Mouse (Mus musculus): ENCODE measurements around the gene Dock1.

The Dock1 gene

DNA sequence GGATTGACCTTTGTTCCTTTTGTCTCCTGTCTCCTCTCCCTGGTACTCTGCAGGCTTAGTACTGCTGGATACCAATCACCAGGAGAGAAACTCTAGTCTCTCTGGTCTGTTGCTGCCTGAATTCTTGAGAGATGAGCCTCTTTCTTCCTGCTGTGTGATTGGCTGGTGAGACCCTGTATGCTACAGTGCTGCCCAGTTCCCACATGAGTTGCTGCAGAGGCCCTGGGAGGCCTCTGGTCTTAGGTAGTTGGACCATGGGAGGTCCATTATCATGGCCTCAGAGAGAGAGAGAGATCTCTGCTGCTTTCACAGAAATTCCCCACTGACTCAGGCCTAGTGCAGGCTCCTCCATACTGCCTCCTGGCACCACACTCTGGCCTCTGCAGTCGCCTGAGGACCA is 79.2 kb downstream of the Dock1 start:
- DNase-seq (ENCODE audit: low read depth, low spot score) = no peak

DNA sequence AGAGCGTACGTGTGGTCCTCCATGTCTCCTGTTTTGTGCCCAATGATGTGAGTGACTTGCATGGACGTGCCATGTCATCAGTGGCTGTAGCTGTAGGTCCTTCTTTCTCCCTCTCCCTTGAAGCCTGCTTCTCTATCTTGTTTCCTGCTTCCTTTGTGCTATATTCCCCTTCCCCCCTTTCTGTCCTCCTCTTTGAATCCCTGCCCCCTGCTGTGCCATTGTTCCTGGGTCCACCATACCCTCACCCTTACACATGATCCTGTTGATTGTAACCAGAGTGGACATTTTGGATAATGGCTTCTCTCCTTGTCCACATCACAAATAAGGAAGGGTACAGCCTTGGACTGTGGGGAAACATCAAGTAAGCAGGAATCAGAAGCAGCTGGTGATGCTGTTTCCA is 81.0 kb downstream of the Dock1 start:
- DNase-seq (ENCODE audit: low read depth, low spot score) = no peak

- no peak for DNase-seq (ENCODE audit: low read depth, low spot score)
These were observed 83.0 kb downstream of the Dock1 start for GRCm38 (mm10) chr7:134753417-134753816.

- no peak for DNase-seq (ENCODE audit: low read depth, low spot score)
These were observed 87.2 kb downstream of the Dock1 start for GRCm38 (mm10) chr7:134757605-134758004.

GRCm38 (mm10) chr7:134761799-134762198 is 91.3 kb downstream of the Dock1 start:
- DNase-seq (ENCODE audit: low read depth, low spot score) = no peak

DNA sequence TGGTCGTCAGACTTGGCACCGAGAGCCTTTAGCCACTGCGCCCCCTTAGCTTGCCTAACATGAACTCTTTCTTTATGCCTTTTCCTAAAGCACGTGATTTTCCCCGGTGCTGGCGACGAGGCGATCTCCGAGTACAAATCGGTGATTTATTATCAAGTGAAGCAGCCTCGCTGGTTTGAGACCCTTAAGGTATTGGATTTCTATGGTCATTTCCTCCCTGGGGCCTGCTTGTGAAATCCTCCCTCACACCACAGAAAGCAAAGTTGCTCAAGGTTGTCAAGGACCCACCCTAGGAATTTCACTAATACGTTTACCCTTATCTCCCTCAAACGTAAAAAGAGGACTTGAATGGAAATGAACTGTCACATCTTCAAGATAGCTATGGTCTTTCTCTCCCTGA is 94.7 kb downstream of the Dock1 start:
- no peak for DNase-seq (ENCODE audit: low read depth, low spot score)

- DNase-seq (ENCODE audit: low read depth, low spot score) = no peak
These were observed 100.9 kb downstream of the Dock1 start for GRCm38 (mm10) chr7:134771314-134771713.

GRCm38 (mm10) chr7:134772363-134772762 is 101.9 kb downstream of the Dock1 start:
- DNase-seq (ENCODE audit: low read depth, low spot score) = no peak

DNA sequence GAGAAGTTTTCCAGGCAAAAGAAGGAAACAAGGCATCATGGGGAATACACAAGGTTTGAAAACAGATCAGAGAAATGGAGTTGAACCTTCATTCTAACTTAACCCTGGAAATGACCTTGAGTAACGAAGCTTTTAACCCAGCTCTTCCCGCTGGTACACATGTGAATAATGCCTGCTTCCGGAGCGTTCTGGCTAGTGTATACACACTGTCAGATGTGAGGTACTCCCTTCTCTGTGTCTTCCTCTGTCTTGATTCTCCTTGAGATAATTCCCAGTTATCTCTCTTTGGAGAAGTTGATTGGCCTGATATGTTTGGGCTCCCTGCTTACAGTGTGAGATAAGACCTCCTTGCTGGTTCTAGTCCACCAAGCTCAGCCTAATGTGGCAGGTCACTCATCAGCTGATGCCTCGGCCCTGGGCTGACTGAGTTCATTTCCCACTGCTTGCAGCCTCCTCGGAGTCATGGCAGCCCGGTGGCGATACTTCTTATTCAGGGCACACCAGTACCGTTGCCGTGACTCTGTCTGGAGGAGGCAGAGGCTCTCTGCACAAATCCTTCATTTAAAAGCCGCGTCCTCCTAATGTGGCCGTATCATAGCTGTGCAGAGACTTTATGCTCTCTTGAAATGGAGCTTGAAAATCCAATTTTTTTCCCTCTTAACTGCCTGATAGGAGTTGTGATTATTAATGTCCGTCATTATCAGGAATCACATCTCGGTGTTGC is 102.6 kb downstream of the Dock1 start:
- DNase-seq (ENCODE audit: low read depth, low spot score) = peak; percentile 15

- DNase-seq (ENCODE audit: low read depth, low spot score) = peak; percentile 56
These were observed 103.4 kb downstream of the Dock1 start for GRCm38 (mm10) chr7:134773761-134774415.

DNA sequence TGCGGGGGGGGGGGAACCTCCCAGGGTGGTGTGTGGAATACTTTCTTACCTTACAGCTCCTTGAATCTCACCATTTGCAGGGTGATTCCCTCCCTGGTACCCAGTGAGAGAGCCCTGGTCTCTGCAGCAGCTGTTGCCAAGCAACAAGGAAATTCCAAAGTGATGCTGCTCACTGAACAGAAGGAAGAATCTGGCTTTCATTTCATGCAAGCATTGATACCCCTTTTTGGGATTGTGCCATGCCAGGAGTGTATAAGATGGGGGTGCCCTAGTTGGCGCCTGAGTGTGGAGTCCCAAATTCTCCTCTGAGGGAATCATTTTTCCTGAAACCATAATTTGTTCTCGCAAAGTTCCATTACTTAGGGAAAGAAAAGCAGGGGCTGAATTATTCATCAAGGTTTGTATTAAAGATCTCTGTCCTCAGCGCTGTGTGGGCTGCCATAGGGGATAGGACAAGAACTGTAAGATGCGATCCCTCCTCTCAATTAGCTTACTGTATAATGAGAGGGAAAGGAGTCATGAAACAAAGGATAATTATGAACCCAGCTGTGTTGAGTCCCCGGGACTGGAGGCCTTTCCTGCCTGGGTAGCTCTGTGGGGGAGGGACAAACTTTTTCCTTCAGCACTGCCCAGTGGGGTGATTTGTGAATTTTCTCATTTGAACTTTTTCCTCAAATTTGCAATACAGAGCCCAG is 104.2 kb downstream of the Dock1 start:
- peak; percentile 85 for DNase-seq (ENCODE audit: low read depth, low spot score)

DNA sequence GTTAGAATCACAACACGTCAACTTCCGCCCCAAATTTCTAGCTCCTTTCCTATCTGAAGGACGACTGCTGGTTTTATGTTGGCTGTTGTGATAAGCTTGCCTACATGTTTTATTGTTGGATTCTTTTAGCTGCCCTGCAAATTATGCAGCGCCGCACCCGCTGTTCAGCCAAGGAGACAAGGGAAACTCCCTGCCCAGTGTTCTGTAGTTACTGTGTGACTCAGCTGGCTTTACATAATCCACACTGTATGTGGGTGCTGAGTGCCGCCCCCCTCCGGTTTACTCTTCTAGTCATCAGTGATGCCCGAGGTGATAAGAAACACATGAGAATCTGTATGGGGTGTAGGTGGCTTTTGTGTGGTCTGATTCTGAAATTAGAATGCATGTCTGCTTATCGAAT is 105.2 kb downstream of the Dock1 start:
- peak; percentile 90 for DNase-seq (ENCODE audit: low read depth, low spot score)

GRCm38 (mm10) chr7:134776306-134776705 is 105.9 kb downstream of the Dock1 start:
- DNase-seq (ENCODE audit: low read depth, low spot score) = no peak

GRCm38 (mm10) chr7:134779761-134780160 is 109.3 kb downstream of the Dock1 start:
- no peak for DNase-seq (ENCODE audit: low read depth, low spot score)

GRCm38 (mm10) chr7:134787110-134787509 is 116.7 kb downstream of the Dock1 start:
- no peak for DNase-seq (ENCODE audit: low read depth, low spot score)

- DNase-seq (ENCODE audit: low read depth, low spot score) = no peak
These were observed 124.4 kb downstream of the Dock1 start for GRCm38 (mm10) chr7:134794889-134795288.

DNA sequence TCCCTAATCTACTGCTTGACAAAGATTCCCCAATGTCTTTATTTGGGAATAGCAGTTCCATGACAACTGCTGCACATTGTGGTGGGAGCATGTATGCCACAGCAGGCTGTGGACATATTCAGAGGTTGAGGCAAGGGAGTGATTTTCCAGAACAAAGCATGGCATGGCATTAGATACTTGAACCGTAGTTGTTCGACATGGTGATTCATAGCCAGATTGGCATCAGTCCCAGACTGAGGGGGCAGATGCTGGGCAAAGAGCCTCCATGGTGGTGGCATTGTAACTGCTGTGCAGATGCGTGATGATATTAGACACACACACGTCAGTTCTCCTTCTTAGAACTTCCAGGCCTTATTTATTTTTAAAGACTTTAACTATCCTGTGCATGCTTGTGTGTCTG is 129.6 kb downstream of the Dock1 start:
- DNase-seq (ENCODE audit: low read depth, low spot score) = peak; percentile 83

DNA sequence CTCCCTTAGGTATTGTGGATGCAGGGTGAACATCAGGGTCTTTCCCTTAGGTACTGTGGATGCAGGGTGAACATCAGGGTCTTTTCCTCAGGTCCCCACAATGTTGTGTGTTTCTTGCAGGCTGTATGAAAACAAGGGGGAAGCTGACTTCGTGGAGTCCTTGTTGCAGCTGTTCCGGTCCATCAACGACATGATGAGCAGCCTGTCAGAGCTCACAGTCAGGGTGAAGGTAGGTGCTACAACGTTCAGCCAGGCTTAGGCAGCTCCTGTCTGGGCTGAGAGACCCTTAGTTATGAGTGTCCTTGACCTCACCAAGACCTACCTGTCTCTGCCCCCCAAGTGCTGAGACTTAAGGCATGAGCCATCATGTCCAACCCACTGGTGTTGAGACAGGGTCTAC is 134.0 kb downstream of the Dock1 start:
- no peak for DNase-seq (ENCODE audit: low read depth, low spot score)

DNA sequence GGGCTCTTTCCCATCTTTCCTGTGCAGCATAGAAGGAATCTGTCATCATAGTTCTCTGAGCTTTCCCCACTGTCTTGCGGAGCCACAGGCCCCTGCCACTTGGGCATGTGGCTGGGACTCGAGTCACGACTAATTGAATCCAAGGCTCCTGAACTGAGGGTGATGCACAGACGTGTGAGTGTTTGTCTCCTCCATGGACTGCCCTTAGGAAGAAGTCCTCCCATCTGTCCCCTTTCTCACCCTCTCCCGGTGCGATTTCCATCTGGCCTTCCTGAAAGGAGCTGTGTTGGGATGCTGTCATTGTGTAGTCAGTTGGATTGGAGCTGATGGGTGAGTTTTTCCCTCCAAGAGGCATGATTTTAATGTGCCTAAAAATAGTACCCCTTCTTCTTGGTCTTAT is 136.3 kb downstream of the Dock1 start:
- peak; percentile 30 for DNase-seq (ENCODE audit: low read depth, low spot score)

GRCm38 (mm10) chr7:134808406-134808805 is 138.0 kb downstream of the Dock1 start:
- DNase-seq (ENCODE audit: low read depth, low spot score) = no peak

DNA sequence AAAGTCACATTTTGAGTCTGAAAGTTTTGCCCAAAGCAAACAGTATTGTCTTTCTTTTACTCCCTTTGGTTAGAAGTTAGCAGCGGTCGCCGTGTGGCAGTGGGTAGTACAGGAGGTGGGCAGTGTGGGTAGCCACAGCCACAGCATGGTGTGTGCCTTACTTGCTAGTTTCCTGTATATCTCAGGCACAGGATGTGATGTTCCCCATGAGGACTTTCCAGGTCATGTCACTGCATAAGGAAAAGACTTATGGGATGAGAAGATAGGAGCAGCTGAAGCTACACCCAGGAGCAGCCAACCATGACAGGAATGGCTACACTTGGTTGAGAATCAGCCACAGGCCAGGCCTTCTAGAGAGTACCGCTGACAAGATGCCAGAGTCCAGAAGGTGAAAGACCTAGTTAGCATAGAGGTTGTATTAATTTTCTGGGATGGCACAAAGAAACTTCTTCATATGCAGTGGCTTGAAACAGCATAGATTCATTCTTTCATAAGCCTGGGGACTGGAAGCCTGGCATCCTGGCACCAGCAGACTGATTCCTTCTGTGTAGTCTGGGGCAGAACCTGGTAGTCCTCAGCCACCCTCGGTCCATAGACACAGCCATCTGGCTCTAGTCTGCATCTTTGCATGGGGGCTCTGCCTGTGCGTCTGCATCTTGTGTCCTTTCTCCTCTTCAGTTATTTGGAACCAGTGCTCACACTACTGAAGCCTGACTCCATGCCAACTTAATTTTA is 139.0 kb downstream of the Dock1 start:
- peak; percentile 46 for DNase-seq (ENCODE audit: low read depth, low spot score)

GRCm38 (mm10) chr7:134818471-134818870 is 148.0 kb downstream of the Dock1 start:
- no peak for DNase-seq (ENCODE audit: low read depth, low spot score)

Measured in brain, adult 2 months (tissue).